Mouse (Mus musculus): ENCODE results near the gene Ciapin1. TPM values are rescaled to one million over a fixed set of nuclear protein-coding genes. Genes with fewer than 3 reads are reported as not detected.
A peak's percentile ranks its signal among the peaks of the same experiment; 100 is the strongest.

Ciapin1 gene
- total and polyA plus RNA-seq, 3 experiments: 122 to 263 TPM; not detected in 1

GRCm38 (mm10) chr8:94874358-94874757 lies 36.2 kb upstream of the Ciapin1 start (continued):
- TF ChIP-seq HCFC1 (IDR thresholded peaks at IDR 0.05; ENCODE audit: low read depth, low read length) (no peak), MAFK (IDR thresholded peaks at IDR 0.05; ENCODE audit: borderline replicate concordance, low read depth, low read length) (no peak), CHD2 (IDR thresholded peaks at IDR 0.05; ENCODE audit: low read length) (no peak), POLR2A (IDR thresholded peaks at IDR 0.05; ENCODE audit: control insufficient read depth in 1 of 2, insufficient read depth in 1 of 2, low read depth in 1 of 2, low read length in 2 of 2, poor library complexity in 1 of 2) (no peak), SIN3A (IDR thresholded peaks at IDR 0.05; ENCODE audit: low read length) (no peak), MAX (IDR thresholded peaks at IDR 0.05; ENCODE audit: low read length) (no peak), ELF1 (IDR thresholded peaks at IDR 0.05; ENCODE audit: low read depth, low read length) (no peak), MXI1 (IDR thresholded peaks at IDR 0.05; ENCODE audit: low read depth, low read length) (no peak), ZMIZ1 (IDR thresholded peaks at IDR 0.05; ENCODE audit: low read depth, low read length) (no peak), RCOR1 (IDR thresholded peaks at IDR 0.05; ENCODE audit: low read depth, low read length) (no peak), MYC (IDR thresholded peaks at IDR 0.05; ENCODE audit: low read depth, low read length) (no peak), SMC3 (IDR thresholded peaks at IDR 0.05; ENCODE audit: low read depth, low read length) (peak; percentile 64), CHD1 (IDR thresholded peaks at IDR 0.05; ENCODE audit: low read depth, low read length) (no peak), ZC3H11A (IDR thresholded peaks at IDR 0.05; ENCODE audit: low read depth, low read length) (no peak), USF1 (IDR thresholded peaks at IDR 0.05; ENCODE audit: low read depth, low read length) (no peak), NRF1 (IDR thresholded peaks at IDR 0.05; ENCODE audit: insufficient read depth, low read depth, low read length, poor library complexity, severe bottlenecking) (no peak), JUND (IDR thresholded peaks at IDR 0.05; ENCODE audit: low read depth, low read length) (no peak), POLR2AphosphoS2 (IDR thresholded peaks at IDR 0.05; ENCODE audit: low read length) (no peak), BHLHE40 (IDR thresholded peaks at IDR 0.05; ENCODE audit: borderline replicate concordance, low read depth, low read length) (0 out of 2 replicates have a peak, but pooled peaks have one; percentile 1), POLR2AphosphoS5 (IDR thresholded peaks at IDR 0.05; ENCODE audit: borderline replicate concordance, low read depth, low read length) (no peak), KAT2A (conservative IDR thresholded peaks at IDR 0.05; ENCODE audit: low read depth, low read length) (no peak), RAD21 (IDR thresholded peaks at IDR 0.05; ENCODE audit: low read depth, low read length) (peak; percentile 25), ZNF384 (IDR thresholded peaks at IDR 0.05; ENCODE audit: low read depth, low read length) (no peak), MYB (IDR thresholded peaks at IDR 0.05; ENCODE audit: low read depth, low read length) (no peak), USF2 (IDR thresholded peaks at IDR 0.05; ENCODE audit: borderline replicate concordance in 1 of 2, insufficient read depth in 1 of 2, low read depth in 1 of 2, low read length in 2 of 2) (no peak)

- H3K4me1 ChIP-seq (ENCODE audit: control insufficient read depth in 1 of 2, insufficient read depth in 2 of 2, low read length in 2 of 2): peaks cover 2 to 12% of the 10 kb centered on the region in 2 experiments
- H3K9ac ChIP-seq (ENCODE audit: control insufficient read depth, low read depth, low read length, poor library complexity, severe bottlenecking): no peak overlapping the region
- no peak for TF ChIP-seq POLR2AphosphoS2 (IDR thresholded peaks at IDR 0.05; ENCODE audit: low read length)
- no peak for TF ChIP-seq POLR2A (IDR thresholded peaks at IDR 0.05; ENCODE audit: control insufficient read depth in 1 of 2, insufficient read depth in 1 of 2, low read depth in 1 of 2, low read length in 2 of 2, poor library complexity in 1 of 2)
- no peak for TF ChIP-seq SMC3 (IDR thresholded peaks at IDR 0.05; ENCODE audit: low read depth, low read length)
- no peak for DNase-seq (ENCODE audit: low read depth, low spot score)
- no peaks in the 10 kb centered on the region for H3K27me3 ChIP-seq (ENCODE audit: control insufficient read depth in 1 of 2, insufficient read depth in 2 of 2, low read length in 2 of 2)
- peaks cover 0 to 6% of the 10 kb centered on the region in 2 experiments; a peak in 2 of 4 replicates for H3K36me3 ChIP-seq (ENCODE audit: control insufficient read depth in 1 of 2, insufficient read depth in 2 of 2, low read length in 2 of 2)
- no peaks in the 10 kb centered on the region for H3K79me2 ChIP-seq (ENCODE audit: control insufficient read depth, insufficient read depth, low read length, poor library complexity)
- H3K4me3 ChIP-seq (ENCODE audit: control insufficient read depth in 1 of 2, insufficient read depth in 1 of 2, low read depth in 2 of 2, low read length in 2 of 2): no peak overlapping the region
- H3K9me3 ChIP-seq (replicated peaks; ENCODE audit: insufficient read depth, low read length): no peaks in the 10 kb centered on the region
- H3K27ac ChIP-seq (ENCODE audit: control insufficient read depth, low read depth, low read length): no peak overlapping the region
These were observed 34.4 kb upstream of the Ciapin1 start for GRCm38 (mm10) chr8:94872576-94872975.

Measured in MEL (cell line).